Mouse (Mus musculus) midbrain, embryonic 12.5 days (tissue): ENCODE measurements around the gene Larp1. TPM values are rescaled to one million over a fixed set of nuclear protein-coding genes. Genes with fewer than 3 reads are reported as not detected.
"Not testable (repeated sequence)": the region's sequence is repeated elsewhere in the genome, so short reads cannot be mapped to it uniquely, and the experiment has no call there.

ENCODE experiments used
- ATAC-seq: fragments of 200-750 bp; cut with Nextera tagmentation; 2 replicates; pipeline ENCODE4 v1.8.0; 2017; ENCODE audit warnings: low read depth, moderate TSS enrichment, moderate library complexity; ENCODE audit not compliant: low FRiP score
- H3K27ac ChIP-seq: fragments of 300-500 bp; sonication (generic); replicated peaks from 2 replicates; pipeline ENCODE4 v1.5.1; 2016; ENCODE audit warnings: mild to moderate bottlenecking
- H3K27me3 ChIP-seq: fragments of 300-500 bp; sonication (generic); 2 replicates; pipeline ENCODE4 v1.6.1; 2016; ENCODE audit warnings: mild to moderate bottlenecking
- H3K36me3 ChIP-seq: fragments of 300-500 bp; sonication (generic); 2 replicates; pipeline ENCODE4 v1.6.1; 2016
- H3K4me1 ChIP-seq: fragments of 300-500 bp; sonication (generic); 2 replicates; pipeline ENCODE4 v1.6.1; 2016
- H3K4me2 ChIP-seq: fragments of 300-500 bp; sonication (generic); replicated peaks from 2 replicates; pipeline ENCODE4 v1.6.1; 2016; ENCODE audit warnings: mild to moderate bottlenecking, moderate library complexity
- H3K4me3 ChIP-seq: fragments of 300-500 bp; sonication (generic); 2 replicates; pipeline ENCODE4 v1.5.1; 2016; ENCODE audit warnings: mild to moderate bottlenecking
- H3K9ac ChIP-seq: fragments of 300-500 bp; sonication (generic); replicated peaks from 2 replicates; pipeline ENCODE4 v1.6.1; 2016; ENCODE audit warnings: mild to moderate bottlenecking, moderate library complexity
- H3K9me3 ChIP-seq: fragments of 300-500 bp; sonication (generic); 2 replicates; pipeline ENCODE4 v1.6.1; 2016; ENCODE audit warnings: mild to moderate bottlenecking
- WGBS: fragments of 180-500 bp; shearing (Covaris S2); methylation state at CpG from one replicate; pipeline ENCODE4 v1.1.7; 2016; 5-methylcytosine and 5-hydroxymethylcytosine counted together
- polyA plus RNA-seq: library from polyadenylated mRNA; unstranded; fragments of >200 nt; fragmentation: Nextera tagmentation; extraction: Ambion mirVana; gene quantifications from 2 replicates; pipeline ENCODE4 v1.2.1, GENCODE M21; 2016

Gene Larp1
- polyA plus RNA-seq, 1 experiment from 2014 or later: 15.3 TPM

- no peak overlapping the region for H3K4me3 ChIP-seq
- H3K27me3 ChIP-seq: no peaks in the 10 kb centered on the region
- H3K4me1 ChIP-seq: 0 out of 2 replicates have a peak, but pooled peaks cover 8% of the 10 kb centered on the region
- H3K4me2 ChIP-seq: no peak overlapping the region
- no peak overlapping the region for H3K9ac ChIP-seq
- H3K36me3 ChIP-seq: peaks cover 25% of the 10 kb centered on the region
- ATAC-seq: no peak
- 85% methylated on average over 1 of the region's 1 CpGs for WGBS
- H3K9me3 ChIP-seq: no peaks in the 10 kb centered on the region
- H3K27ac ChIP-seq: no peak overlapping the region
These were observed 30.2 kb downstream of the Larp1 start for GRCm38 (mm10) chr11:58039027-58039426.

- ATAC-seq: no peak
- Histone ChIP-seq H3K9me3 (no peaks in the 10 kb centered on the region), H3K36me3 (peaks cover 38% of the 10 kb centered on the region), H3K9ac (no peak overlapping the region), H3K4me2 (no peak overlapping the region), H3K27me3 (no peaks in the 10 kb centered on the region), H3K4me3 (no peak overlapping the region), H3K27ac (no peak overlapping the region), H3K4me1 (0 out of 2 replicates have a peak, but pooled peaks cover 8% of the 10 kb centered on the region)
- WGBS: 96% methylated on average over 5 of the region's 5 CpGs
These were observed 34.1 kb downstream of the Larp1 start for GRCm38 (mm10) chr11:58042861-58043431.

GRCm38 (mm10) chr11:58046438-58046837 lies 37.6 kb downstream of the Larp1 start:
- WGBS: 81% methylated on average over 4 of the region's 4 CpGs
- Histone ChIP-seq H3K27me3 (no peaks in the 10 kb centered on the region), H3K36me3 (peaks cover 69% of the 10 kb centered on the region), H3K9me3 (no peaks in the 10 kb centered on the region), H3K4me3 (no peak overlapping the region), H3K9ac (no peak overlapping the region), H3K27ac (no peak overlapping the region), H3K4me1 (no peaks in the 10 kb centered on the region), H3K4me2 (no peak overlapping the region)
- ATAC-seq: no peak

GRCm38 (mm10) chr11:58057455-58057854 lies 48.6 kb downstream of the Larp1 start:
- 61% methylated on average over 6 of the region's 6 CpGs for WGBS
- Histone ChIP-seq H3K9ac (no peak overlapping the region), H3K9me3 (0 out of 2 replicates have a peak, but pooled peaks cover 2% of the 10 kb centered on the region), H3K36me3 (peaks cover 74% of the 10 kb centered on the region), H3K27me3 (no peaks in the 10 kb centered on the region), H3K4me3 (no peak overlapping the region), H3K4me2 (no peak overlapping the region), H3K27ac (no peak overlapping the region), H3K4me1 (no peaks in the 10 kb centered on the region)
- ATAC-seq: no peak

GRCm38 (mm10) chr11:58059752-58060151 lies 50.9 kb downstream of the Larp1 start:
- H3K9ac ChIP-seq, H3K27me3 ChIP-seq, H3K4me2 ChIP-seq, H3K9me3 ChIP-seq, ATAC-seq, H3K4me1 ChIP-seq, H3K4me3 ChIP-seq, H3K27ac ChIP-seq: not testable (repeated sequence)
- peaks cover 52% of the 10 kb centered on the region for H3K36me3 ChIP-seq
- WGBS: 92% methylated on average over 7 of the region's 7 CpGs

GRCm38 (mm10) chr11:58061218-58061617 lies 52.4 kb downstream of the Larp1 start:
- H3K9ac ChIP-seq, ATAC-seq, H3K9me3 ChIP-seq, H3K4me1 ChIP-seq, H3K27me3 ChIP-seq, H3K4me3 ChIP-seq, H3K27ac ChIP-seq, H3K4me2 ChIP-seq: not testable (repeated sequence)
- WGBS: 96% methylated on average over 4 of the region's 4 CpGs
- H3K36me3 ChIP-seq: peaks cover 38% of the 10 kb centered on the region

- Histone ChIP-seq H3K4me1 (no peaks in the 10 kb centered on the region), H3K9me3 (no peaks in the 10 kb centered on the region), H3K4me3 (no peak overlapping the region), H3K36me3 (peaks cover 29% of the 10 kb centered on the region), H3K4me2 (no peak overlapping the region), H3K9ac (no peak overlapping the region), H3K27ac (no peak overlapping the region), H3K27me3 (no peaks in the 10 kb centered on the region)
- WGBS: 91% methylated on average over 4 of the region's 4 CpGs
- ATAC-seq: no peak
These were observed 53.7 kb downstream of the Larp1 start for GRCm38 (mm10) chr11:58062586-58062985.

- Histone ChIP-seq H3K4me2 (no peak overlapping the region), H3K27ac (no peak overlapping the region), H3K9ac (no peak overlapping the region), H3K4me1 (no peaks in the 10 kb centered on the region), H3K27me3 (no peaks in the 10 kb centered on the region), H3K36me3 (peaks cover 9% of the 10 kb centered on the region), H3K9me3 (no peaks in the 10 kb centered on the region), H3K4me3 (no peak overlapping the region)
- no peak for ATAC-seq
- 89% methylated on average over 4 of the region's 4 CpGs for whole genome bisulfite sequencing
These were observed 56.2 kb downstream of the Larp1 start for GRCm38 (mm10) chr11:58065025-58065424.

- Histone ChIP-seq H3K27me3 (no peaks in the 10 kb centered on the region), H3K4me3 (no peak overlapping the region), H3K9ac (no peak overlapping the region), H3K4me2 (no peak overlapping the region), H3K9me3 (no peaks in the 10 kb centered on the region), H3K4me1 (no peaks in the 10 kb centered on the region), H3K36me3 (no peaks in the 10 kb centered on the region), H3K27ac (no peak overlapping the region)
- 76% methylated on average over 3 of the region's 3 CpGs for WGBS
- ATAC-seq: no peak
These were observed 64.1 kb downstream of the Larp1 start for GRCm38 (mm10) chr11:58072978-58073377.

- no peaks in the 10 kb centered on the region for H3K27me3 ChIP-seq
- no peak overlapping the region for H3K4me2 ChIP-seq
- no peak overlapping the region for H3K4me3 ChIP-seq
- H3K27ac ChIP-seq: no peak overlapping the region
- H3K9ac ChIP-seq: no peak overlapping the region
- no peaks in the 10 kb centered on the region for H3K4me1 ChIP-seq
- H3K9me3 ChIP-seq: 0 out of 2 replicates have a peak, but pooled peaks cover 3% of the 10 kb centered on the region
- 69% methylated on average over 4 of the region's 4 CpGs for WGBS
- no peaks in the 10 kb centered on the region for H3K36me3 ChIP-seq
- no peak for ATAC-seq
These were observed 68.4 kb downstream of the Larp1 start for GRCm38 (mm10) chr11:58077270-58077669.

- no peak for ATAC-seq
- WGBS: 86% methylated on average over 6 of the region's 6 CpGs
These were observed 72.9 kb downstream of the Larp1 start for GRCm38 (mm10) chr11:58081716-58082115.

GRCm38 (mm10) chr11:58092541-58092940 lies 83.7 kb downstream of the Larp1 start:
- Histone ChIP-seq H3K27me3 (peaks cover 18% of the 10 kb centered on the region), H3K9me3 (no peaks in the 10 kb centered on the region), H3K4me1 (peaks cover 9% of the 10 kb centered on the region), H3K36me3 (no peaks in the 10 kb centered on the region), H3K4me2 (no peak overlapping the region; the same call in 1 of the 2 replicates), H3K27ac (no peak overlapping the region), H3K4me3 (no peak overlapping the region), H3K9ac (no peak overlapping the region)
- no peak for ATAC-seq
- 78% methylated on average over 4 of the region's 4 CpGs for WGBS

More at GRCm38 (mm10) chr11:58081716-58082115, 72.9 kb downstream of the Larp1 start:
- Histone ChIP-seq H3K4me3 (no peak overlapping the region), H3K36me3 (no peaks in the 10 kb centered on the region), H3K27me3 (no peaks in the 10 kb centered on the region), H3K9me3 (0 out of 2 replicates have a peak, but pooled peaks cover 3% of the 10 kb centered on the region), H3K27ac (no peak overlapping the region), H3K4me2 (no peak overlapping the region), H3K9ac (no peak overlapping the region), H3K4me1 (no peaks in the 10 kb centered on the region)
